Mouse (Mus musculus): ENCODE measurements around the gene Dyrk1a.

Dyrk1a gene

DNA sequence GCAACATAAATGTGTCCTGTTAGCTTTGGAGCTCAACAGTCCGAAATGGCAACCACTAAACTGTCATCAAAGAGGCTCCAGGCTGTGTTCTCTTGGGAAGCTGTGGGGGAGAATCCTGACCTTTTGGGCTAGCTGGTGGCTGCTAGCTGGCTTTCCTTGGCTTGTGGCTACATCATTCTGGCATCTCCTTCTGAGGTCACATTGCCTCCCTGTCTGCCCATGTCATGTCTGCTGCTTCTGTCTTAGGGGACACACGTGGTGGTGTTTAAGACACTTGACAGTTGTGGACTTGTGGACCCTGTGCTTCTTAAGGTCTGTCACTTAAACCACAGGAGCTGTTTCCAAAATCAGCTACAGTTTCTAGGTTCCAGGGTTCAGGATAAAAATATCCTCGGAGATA lies 21.7 kb downstream of the Dyrk1a start:
- no peak for DNase-seq

DNA sequence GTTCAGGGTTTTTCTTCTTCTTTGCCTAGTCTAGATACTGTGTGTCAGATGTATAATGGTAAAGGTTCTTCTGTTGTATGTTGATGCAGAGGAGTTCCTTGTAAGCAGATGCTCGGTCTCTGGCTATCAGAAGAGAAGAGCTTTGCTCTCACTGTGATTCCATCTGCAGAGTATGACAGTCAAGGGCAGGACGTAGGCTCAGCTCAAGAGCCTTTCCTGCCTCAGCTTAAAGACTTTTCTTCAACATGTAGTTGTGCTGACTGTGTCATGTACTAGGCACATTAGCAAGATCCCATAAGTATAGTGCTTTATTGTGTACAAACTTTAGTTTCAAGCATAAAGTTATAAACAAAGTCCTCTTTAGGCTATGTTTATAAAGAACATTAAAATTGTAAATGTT lies 26.8 kb downstream of the Dyrk1a start:
- DNase-seq: no peak

DNA sequence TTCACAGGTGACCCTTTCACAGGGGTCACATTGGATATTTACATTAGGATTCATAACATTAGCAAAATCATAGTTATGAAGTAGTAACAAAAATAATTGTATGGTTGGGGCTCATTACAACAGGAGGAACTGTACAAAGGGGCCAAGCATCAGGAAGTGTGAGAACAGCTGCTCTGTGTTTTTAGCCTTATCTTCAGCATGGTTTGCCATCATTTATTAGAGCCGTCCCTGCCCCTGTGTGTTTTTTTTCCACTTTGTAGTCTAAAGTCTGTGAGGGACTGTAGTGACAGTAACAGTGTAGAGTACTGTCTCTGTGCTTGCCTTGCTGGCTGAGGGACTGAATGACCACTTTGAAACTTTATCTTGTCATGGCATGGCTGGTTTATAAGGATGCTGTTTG lies 27.8 kb downstream of the Dyrk1a start:
- DNase-seq: no peak

DNA sequence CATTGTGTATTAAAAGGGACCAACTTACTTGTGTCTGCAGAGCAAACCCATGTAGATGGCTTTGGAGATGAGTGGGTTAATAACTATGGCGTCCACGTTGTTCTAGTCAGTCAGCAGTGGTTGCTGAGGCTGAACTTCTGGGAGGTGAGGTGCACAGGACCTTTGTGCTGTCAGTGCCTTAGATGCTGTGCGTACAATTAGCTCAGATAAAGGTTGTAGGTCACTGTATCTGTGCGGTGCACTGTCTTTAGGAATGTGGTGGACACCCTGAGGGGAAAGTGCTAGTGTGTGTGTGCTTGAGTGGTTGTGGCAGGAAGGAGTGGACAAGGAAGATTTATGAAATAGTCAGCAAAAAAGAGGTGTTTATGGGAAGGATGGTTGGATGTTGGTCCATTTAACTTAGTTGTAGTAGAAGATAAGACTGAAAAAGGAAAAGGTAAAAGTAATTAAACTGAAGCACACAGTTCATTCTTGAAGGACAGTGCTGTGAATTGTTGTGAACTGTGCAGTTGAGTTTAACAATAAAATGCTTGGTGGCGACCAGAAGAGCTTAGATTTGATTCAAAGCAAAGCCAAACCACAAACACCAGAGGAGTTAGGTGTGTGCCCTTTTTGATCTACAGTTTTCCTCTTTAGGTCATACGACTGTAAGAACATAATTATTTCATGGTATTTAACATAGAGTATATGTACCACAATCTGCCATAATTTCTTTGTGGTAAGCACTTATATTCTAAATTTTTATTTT lies 30.3 kb downstream of the Dyrk1a start:
- DNase-seq: no peak

DNA sequence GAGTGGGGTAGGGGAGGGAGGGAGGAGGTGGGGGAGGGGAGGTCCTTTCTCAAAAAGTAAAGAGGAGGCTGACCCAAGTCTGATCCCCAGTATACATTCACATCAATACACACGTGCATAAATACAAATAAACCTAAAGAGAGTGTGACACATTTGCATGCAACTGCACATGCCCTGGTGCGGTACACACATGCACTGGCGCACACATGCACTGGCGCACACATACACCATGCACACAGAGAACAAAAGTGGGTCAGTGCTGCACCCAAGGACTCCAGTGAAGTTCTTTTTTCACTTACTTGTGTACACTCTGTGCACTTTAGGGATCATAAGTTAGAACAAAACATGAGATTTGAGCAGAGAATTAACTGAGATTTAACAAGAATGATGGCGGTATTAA lies 31.3 kb downstream of the Dyrk1a start:
- no peak for DNase-seq

DNA sequence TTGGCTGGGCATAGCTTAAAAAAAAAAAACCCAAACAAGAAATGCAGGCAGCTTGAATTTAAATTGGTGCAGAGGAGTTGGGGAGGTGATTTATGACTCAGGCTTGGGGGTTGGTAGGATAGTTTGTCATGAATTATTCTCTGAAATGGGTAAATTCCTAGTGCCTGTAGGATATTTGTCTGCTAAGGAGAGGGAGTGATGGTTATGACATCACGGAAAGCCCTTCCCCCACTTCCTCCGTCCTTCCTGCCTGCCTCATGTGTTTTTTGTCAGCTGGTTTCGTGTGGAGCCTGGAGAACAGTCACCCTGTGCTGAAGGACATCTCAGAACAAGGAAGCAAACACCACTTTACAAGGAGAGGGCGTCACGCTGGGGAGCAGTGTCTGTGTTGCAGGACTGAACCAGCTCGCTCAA lies 31.7 kb downstream of the Dyrk1a start:
- peak; percentile 37 to 44 for DNase-seq

DNA sequence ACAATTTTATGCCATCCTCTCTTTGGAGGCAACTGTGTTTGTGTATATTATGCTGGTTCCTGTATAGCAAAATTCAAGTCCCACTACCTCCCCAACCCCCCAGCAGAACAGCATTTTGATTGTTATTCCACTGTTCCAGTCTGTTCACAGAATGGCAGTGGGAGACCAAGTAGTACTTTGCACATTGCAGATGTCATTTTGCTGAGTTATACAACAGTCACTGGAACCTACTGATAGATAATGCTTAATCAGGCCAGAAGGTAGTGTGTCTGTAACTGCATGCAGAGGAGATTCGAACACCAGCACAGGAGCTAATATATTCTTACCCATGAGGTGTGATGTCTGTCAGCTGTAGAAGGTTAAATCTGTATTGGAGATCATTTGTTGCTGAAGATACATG lies 32.4 kb downstream of the Dyrk1a start:
- DNase-seq: no peak

DNA sequence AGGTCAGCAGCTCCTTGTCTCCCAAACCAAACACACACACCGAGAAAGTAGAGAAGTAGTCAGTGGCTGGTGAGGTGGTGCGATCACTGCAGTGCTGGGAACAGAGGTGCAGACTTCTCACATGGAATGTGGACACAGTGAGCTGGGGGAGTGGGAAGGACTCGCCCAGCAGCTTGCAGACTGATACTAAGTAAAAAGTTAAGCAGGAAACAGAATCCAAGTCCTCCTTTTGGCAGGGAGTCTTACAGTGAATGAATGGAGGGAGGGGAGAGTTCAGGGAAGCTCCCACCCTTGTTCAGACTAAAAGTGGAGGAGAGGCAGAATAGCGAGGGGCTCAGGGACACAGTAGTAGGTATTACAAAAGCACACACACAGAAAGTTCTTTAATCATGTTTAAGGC lies 32.9 kb downstream of the Dyrk1a start:
- no peak for DNase-seq

DNA sequence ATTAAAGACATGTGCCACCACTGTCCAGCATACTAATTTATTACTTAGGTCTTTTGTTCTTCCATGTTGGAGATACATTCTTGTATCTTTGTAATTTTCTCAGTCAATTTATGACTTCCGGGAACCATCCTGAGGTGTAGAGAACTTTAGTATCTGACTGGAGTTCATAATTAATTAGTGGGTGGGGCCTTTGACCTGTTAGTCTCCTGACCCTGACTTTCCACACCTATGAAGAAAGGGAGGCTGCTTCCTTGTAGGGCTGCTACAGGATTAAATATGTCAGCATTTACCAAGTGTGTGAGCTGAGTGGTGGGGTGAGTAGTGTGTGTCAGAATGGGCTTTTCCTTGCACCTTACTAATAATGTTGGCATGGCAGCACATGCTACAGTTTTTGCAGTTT lies 36.4 kb downstream of the Dyrk1a start:
- no peak for DNase-seq

DNA sequence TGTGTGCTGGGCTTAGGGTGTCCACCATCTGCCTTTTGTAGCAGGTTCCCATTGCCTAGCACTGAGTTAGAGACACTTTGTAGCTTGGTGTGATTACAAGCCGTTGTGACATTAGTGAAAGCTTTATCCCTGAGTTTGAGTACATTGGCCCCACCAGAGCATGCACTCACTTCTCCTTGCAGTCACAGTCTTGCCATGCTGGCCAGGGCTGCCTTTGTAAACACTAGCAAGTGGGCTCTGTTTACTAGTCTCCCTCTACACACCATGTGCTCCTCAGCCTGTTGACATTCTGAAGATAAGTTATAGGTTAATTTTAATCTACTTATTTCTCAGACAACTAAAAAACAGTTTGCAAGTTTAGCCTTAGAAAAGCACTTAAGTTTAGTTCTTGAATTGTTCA lies 37.7 kb downstream of the Dyrk1a start:
- DNase-seq: no peak

DNA sequence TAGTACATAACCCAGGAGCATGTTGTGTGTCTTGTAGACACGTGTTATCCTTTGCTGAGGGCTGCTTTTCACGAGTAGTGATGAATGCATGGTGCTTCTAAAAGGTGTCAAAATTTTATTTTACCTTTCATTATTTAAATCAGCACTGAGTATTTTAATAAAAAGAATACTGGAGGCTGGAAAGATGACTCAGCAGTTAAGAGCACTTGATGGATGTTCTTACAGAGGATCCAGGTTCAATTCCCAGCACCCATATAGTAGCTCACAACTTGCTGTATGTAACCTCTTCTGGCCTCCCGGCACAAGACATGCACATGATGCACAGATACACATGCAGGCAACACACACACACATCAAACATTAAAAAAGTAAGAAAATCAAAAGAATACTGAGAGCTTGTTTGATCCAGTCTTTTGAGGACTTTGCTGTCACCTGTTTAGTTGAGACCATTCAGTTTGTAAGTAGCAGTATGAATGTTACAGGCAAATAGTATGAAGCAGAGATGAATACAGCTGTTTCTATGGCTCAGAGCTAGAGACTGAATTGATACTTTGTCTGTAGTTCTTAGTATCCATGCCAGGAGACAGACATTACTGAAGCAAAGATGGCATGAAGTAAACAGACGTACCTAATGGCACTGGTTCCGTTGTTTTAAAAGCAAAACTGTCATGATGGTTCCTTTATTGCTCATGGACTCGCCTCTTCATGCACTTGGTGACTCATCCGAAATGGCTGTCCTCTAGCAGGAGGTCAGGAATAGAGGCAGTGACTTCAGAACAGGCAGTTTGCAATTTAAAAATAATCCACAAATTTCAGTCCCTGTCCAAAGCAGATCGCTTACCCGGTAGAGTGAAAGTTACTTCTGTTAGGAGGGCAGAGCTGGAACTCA lies 39.1 kb downstream of the Dyrk1a start:
- DNase-seq: no peak

DNA sequence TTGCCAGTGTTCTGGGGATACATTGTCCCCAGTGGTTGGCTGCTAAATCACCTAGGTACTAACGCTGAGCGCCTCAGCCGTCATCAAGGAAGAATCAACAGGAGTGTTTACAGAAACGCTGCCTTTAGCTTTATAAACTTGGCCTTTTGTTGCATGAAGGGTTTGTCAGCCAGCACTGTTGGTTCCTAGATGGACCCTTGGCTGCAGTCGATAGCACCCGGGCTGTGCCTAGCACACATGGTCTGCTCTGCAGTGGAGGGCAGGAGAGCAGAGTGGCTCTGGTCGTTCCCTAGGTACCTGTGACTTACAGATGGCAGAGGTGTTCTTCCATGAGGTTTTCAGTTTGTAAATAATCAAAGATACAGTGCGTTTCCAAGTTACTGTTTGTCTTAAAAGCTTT lies 42.8 kb downstream of the Dyrk1a start:
- DNase-seq: no peak

DNA sequence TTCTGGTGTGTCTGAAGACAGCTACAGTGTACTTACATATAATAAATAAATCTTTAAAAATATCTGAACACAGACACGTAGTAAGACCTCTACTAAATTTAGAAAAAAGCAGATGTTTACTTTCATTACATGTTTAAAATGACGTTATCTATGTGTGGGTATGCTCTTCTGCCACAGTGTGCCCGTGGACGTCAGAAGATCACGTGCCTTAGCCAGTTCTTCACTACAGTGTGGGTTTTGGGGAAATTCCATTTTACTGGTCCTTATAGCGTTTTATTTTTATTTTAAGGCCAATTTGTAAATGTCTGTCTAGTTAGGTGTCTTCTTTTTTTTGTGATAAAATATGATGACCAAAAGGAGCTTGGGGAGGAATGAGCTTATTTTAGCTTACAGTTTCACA lies 47.4 kb downstream of the Dyrk1a start:
- no peak for DNase-seq

DNA sequence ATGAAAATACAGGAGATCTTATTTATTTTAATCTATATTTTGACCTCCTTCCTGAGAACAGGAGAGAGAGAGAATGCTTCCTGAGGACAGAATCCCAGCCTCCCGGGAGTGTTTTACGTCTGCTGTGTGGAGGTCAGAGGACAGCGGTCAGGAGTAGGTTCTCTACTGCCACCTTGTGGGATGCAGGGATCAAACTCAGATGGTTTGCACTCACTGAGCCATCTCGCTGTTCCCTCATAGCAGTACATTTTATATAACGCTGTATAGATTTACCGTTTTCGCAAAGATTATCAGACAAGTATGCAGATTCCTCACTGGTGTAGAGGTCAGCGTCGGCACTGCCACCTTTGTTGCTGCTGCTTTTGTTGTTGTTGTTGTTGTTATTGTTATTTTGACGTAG lies 48.7 kb downstream of the Dyrk1a start:
- peak in 1 of 2 experiments; percentile 48 for DNase-seq

DNA sequence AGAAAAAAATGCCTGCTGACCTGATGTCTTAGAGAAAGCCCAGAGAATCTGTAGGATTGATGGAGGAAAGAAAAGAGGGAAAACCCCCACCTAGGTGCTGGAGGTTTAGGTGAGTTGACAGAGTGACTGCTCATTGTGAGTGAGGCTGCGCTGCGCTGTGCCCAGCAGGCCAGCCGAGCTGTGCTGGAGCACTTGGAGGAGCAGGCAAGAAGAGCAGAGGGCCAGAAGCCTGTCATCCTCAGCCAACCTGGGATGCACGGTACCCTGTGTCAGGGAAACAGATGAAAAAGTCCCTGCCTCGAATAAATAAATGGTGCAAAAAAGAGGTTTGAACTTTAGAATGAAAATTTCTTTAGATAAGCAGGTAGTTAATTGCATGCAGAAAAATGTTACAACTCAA lies 49.5 kb downstream of the Dyrk1a start:
- DNase-seq: no peak

DNA sequence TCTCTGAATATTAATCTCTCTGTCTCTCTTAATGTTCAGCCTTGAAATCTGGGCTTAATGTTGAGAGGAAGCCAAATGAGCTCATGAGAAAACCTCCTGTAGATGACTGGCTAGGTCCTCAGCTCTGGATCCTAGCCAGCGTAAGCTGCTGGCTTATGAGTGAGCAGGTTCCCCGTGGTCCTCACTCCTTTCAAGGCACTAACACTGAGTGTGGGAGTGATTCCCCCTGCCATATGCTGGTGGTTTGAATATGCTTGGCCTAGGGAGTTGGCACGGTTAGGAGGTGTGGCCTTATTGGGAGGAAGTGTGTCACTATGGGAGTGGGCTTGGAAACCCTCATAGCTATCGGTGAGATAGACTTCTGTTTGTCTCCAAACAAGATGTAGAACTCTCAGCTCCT lies 55.1 kb downstream of the Dyrk1a start:
- DNase-seq: no peak

DNA sequence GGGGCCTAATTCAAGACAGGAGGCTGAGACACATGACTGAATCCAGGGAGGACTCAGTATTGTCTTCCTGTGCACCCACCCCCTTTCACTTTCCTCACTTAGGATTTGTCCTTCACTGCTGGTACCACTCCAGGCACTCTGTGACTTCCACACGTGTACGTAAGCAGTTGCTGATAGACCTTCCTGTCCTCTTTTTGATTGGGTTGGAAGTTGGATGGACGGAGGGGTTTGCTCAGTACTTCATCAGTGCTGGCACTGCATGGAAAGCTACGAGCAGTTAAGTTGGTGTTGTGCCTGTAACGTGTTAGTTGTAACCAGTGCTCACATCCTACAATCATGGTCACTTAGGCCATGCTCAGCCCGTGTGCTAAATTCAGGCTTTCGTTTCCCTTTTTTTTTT lies 55.8 kb downstream of the Dyrk1a start:
- DNase-seq: no peak

DNA sequence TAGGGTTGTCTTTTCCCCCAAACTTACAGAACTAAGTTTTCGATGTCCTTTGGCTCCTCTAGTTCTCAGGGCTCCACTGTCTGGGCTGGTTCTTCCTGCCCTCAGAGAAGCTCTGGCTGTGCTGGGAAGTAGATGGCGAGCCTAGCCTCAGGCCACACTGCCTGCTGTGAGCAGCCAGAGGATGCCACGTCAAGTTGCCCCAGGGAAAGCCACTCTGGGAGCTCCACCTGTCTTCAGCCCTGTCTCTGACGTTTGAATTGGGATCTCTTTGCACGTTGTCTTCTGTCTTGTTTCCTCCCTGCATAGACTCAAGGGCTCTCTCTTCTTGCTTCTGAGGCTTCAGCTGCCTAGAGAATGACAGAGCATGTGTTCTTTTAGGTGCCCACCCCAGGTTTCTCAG lies 57.9 kb downstream of the Dyrk1a start:
- no peak for DNase-seq

DNA sequence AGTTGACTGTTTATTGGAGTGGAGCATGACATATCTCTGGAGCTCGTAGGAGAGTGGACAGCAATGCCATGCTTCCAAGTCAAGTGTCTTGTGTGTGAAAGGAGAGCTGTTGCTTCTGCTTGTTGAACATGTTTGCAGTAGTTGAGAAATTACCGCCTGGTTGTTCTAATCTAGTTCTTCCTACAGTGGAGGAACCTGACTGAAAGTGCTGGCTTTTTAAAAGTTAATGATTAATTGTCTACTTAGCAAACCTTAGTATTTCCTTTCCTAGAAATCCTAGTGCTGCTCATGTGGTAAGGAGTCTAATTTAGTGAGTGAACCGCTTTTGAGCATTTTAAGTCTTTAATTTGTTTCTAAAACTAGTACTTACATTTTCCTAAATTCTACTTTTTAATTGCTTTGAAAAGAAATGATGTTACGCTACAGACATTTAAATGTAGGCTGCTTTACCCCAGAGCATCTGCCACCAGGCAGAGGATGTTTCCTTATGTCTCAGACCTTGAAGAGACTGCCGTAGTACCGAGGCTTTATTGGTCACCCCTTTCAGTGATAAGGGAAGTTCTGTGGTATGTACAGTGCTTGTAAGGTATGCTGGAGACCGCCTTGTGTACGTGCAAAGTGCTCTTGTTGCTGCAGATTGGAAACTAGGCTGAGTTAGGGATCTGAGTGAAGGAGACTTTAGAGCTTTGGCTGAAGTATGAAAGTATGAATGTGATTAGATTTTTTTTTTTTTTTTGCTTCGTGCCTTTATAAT lies 59.3 kb downstream of the Dyrk1a start:
- DNase-seq: no peak

DNA sequence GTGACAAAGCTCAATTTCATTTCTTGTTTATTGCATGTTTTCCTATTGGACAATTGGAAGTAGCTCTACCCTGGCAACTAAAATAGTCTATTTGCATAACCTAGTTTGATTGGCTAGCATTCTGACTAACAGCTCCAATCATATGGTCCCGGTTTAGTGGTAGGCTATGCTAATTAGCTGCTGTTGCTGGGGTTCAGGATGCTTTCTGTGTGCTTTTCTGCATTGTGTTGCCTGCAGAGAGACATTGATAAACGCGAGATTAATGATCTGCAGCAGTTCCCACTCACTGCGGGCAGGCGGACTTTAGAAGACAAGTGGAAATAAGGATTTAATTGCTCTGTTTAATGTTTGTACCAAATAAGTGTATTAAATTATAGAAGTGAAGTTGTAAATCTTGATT lies 62.2 kb downstream of the Dyrk1a start:
- DNase-seq: no peak

DNA sequence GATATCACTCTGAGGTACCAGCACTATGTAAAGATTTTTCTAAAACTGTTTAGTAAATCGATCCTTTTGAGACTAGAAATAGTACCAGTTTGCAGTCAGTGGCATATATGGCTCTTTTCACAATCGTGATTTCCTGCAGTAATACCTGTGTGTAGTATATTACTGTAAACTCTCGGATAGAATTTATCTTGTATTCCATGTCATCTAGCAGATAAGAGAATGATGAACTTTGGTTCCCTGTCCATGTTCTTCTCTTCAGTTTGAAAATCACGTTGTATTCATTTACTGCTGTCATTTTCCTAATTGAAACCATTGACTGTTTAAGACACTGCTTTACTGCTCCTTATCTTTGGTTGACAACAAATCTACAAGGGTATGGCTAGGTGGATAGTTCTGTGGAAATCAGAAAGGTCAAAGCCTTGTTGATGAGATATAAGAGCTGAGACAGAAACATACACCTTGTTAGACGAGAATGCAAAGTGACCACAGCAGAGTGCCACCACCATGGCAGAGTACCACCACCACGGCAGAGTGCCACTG lies 62.7 kb downstream of the Dyrk1a start:
- no peak for DNase-seq

DNA sequence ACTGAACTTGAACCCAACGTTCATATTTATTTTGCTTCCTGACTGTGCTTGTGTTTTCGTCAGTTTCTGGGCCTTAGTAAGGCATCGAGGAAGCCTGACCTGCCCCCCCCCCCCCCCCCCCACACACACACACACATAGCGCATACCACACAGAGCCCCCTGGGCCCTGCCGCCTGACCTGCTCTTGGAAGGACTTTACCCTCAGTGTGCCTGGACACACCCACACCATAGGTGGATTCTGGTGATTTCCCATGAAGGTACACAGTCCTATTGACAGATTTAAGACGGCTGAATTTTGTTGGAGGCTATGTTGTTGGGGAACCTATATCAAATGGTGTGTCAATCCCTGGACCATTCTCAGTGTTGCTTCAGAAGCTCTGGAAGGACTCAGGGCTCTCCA lies 63.2 kb downstream of the Dyrk1a start:
- DNase-seq: no peak

DNA sequence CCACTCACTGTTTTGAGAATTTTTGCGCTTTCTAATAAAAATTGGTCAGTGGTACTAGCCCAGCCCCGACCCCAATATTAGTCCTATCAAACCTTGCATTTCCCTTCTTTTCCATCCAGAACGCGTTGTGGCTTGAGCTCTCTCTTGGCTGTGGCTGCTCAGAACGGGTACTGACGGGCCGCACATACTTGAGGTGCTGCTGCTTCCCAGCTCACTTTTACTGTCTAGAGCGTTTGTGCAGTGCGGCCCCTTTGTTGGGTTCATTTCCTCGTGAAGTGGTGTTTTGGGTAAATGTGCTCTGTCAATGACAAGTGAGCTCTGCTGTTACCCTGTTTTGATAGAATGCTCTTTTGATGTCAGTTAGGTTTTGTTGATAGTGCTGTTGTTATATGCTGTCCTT lies 67.6 kb downstream of the Dyrk1a start:
- DNase-seq: no peak

Data from spleen, adult 18-20 months (tissue).